Mouse (Mus musculus): Measurements from ENCODE around the gene Pld4. TPM values are rescaled to one million over a fixed set of nuclear protein-coding genes. Genes with fewer than 3 reads are reported as not detected.
A peak's percentile ranks its signal among the peaks of the same experiment; 100 is the strongest.

Pld4 gene
- polyA plus RNA-seq, 1 experiment from 2014 or later: 15.0 TPM

- H3K9ac ChIP-seq (ENCODE audit: low read length): no peak overlapping the region
- no peak overlapping the region for H3K4me2 ChIP-seq (ENCODE audit: low read depth, low read length)
- 15% methylated on average over 4 of the region's 4 CpGs for WGBS
- no peaks in the 10 kb centered on the region for H3K9me3 ChIP-seq (ENCODE audit: control insufficient read depth, low read length)
- H3K4me1 ChIP-seq (replicated peaks; ENCODE audit: control insufficient read depth, insufficient read depth, low read length): peaks cover 41% of the 10 kb centered on the region
- H3K27ac ChIP-seq (ENCODE audit: low read length): no peak overlapping the region
- H3K36me3 ChIP-seq (ENCODE audit: control insufficient read depth, insufficient read depth, low read length): no peaks in the 10 kb centered on the region
- peaks cover 33% of the 10 kb centered on the region for H3K27me3 ChIP-seq (ENCODE audit: control insufficient read depth, insufficient read depth, low read depth, low read length)
- no peak; the same call in 1 of the 2 replicates for ATAC-seq (ENCODE audit: low read depth)
- no peak overlapping the region for H3K4me3 ChIP-seq (ENCODE audit: low read length)
These were observed 40.0 kb downstream of the Pld4 start for GRCm38 (mm10) chr12:112800476-112800875.

DNA sequence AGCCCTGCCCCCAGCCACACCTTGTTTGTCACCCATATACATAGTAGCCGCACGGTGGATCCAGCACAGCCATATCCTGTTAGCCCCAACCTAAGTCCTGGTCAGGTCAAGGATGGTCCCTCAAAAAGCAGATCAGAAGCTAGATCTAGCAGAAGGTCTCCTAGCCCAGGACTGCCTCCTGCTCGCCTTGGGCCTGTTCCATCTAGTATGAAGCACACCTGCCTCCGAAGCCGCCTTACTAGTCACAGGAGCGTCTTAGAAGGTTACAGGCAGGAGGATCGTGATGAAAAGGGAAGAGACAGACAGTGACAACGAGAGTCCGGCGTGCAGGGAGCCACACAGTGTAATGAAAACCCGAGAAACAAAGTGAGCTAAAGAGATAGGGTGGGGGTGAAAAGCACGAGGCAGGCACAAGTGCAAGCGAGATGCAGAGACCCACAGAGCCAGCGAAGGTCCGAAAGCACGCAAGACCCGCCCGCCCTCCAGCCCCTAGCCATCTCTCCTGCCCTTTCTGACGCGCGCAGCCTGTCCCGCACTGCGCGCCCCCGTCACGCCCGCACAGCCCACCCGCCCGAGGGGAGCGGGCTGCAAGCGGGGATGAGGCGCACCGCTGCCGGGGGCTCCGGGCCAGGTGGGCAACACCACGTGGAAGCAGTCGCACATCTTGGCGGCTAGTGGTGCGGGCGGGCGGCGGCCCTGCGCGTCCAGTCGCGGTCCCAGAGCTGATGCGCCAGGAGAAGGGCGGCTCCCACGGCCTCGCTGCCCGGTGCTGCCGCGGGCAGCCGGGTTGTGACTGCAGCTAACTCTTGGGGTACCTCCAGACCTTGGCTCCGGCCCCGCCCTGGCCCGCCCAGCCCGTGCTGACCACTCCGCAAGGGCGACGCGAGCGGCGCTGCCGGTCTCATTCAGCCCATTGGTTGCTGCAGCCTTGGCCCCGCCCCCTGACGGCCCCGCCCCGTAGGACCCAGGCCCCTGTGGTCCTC is 41.7 kb downstream of the Pld4 start, which contains the start of gene Ahnak2:
Gene Ahnak2, minus strand, starts transcription at position 794 of the 983 bp plus-strand sequence.
- H3K4me3 ChIP-seq (ENCODE audit: low read length): peak within 1 kb of the TSS; percentile 55
- no peaks in the 10 kb centered on the region for H3K9me3 ChIP-seq (ENCODE audit: control insufficient read depth, low read length)
- H3K4me1 ChIP-seq (replicated peaks; ENCODE audit: control insufficient read depth, insufficient read depth, low read length): peaks cover 33% of the 10 kb centered on the region
- no peak within 1 kb of the TSS for H3K27ac ChIP-seq (ENCODE audit: low read length)
- ATAC-seq (ENCODE audit: low read depth): peak; percentile 51
- 3% methylated on average over 48 of the region's 69 CpGs for WGBS
- peak within 1 kb of the TSS; percentile 98 for H3K4me2 ChIP-seq (ENCODE audit: low read depth, low read length)
- H3K27me3 ChIP-seq (ENCODE audit: control insufficient read depth, insufficient read depth, low read depth, low read length): peaks cover 26% of the 10 kb centered on the region
- H3K36me3 ChIP-seq (ENCODE audit: control insufficient read depth, insufficient read depth, low read length): no peaks in the 10 kb centered on the region
- H3K9ac ChIP-seq (ENCODE audit: low read length): peak within 1 kb of the TSS; percentile 49; the same call in 1 of the 2 replicates

GRCm38 (mm10) chr12:112802917-112803316 is 42.5 kb downstream of the Pld4 start:
- WGBS: 9% methylated on average over 3 of the region's 3 CpGs
- H3K9me3 ChIP-seq (ENCODE audit: control insufficient read depth, low read length): no peaks in the 10 kb centered on the region

GRCm38 (mm10) chr12:112804046-112804445 is 43.6 kb downstream of the Pld4 start:
- Histone ChIP-seq H3K36me3 (ENCODE audit: control insufficient read depth, insufficient read depth, low read length) (no peaks in the 10 kb centered on the region), H3K27ac (ENCODE audit: low read length) (no peak overlapping the region), H3K4me3 (ENCODE audit: low read length) (no peak overlapping the region), H3K27me3 (ENCODE audit: control insufficient read depth, insufficient read depth, low read depth, low read length) (peaks cover 26% of the 10 kb centered on the region), H3K9me3 (ENCODE audit: control insufficient read depth, low read length) (no peaks in the 10 kb centered on the region), H3K9ac (ENCODE audit: low read length) (no peak overlapping the region), H3K4me2 (ENCODE audit: low read depth, low read length) (no peak overlapping the region), H3K4me1 (replicated peaks; ENCODE audit: control insufficient read depth, insufficient read depth, low read length) (peaks cover 19% of the 10 kb centered on the region)
- ATAC-seq (ENCODE audit: low read depth): no peak
- 38% methylated on average over 13 of the region's 13 CpGs for WGBS

More at GRCm38 (mm10) chr12:112802917-112803316, 42.5 kb downstream of the Pld4 start:
- Histone ChIP-seq H3K36me3 (ENCODE audit: control insufficient read depth, insufficient read depth, low read length) (no peaks in the 10 kb centered on the region), H3K27ac (ENCODE audit: low read length) (no peak overlapping the region), H3K4me3 (ENCODE audit: low read length) (no peak overlapping the region), H3K4me2 (ENCODE audit: low read depth, low read length) (no peak overlapping the region), H3K27me3 (ENCODE audit: control insufficient read depth, insufficient read depth, low read depth, low read length) (peaks cover 26% of the 10 kb centered on the region), H3K9ac (ENCODE audit: low read length) (no peak overlapping the region), H3K4me1 (replicated peaks; ENCODE audit: control insufficient read depth, insufficient read depth, low read length) (peaks cover 26% of the 10 kb centered on the region)
- ATAC-seq (ENCODE audit: low read depth): no peak

- peaks cover 24% of the 10 kb centered on the region for H3K4me1 ChIP-seq (replicated peaks; ENCODE audit: control insufficient read depth, insufficient read depth, low read length)
These were observed 45.6 kb downstream of the Pld4 start for GRCm38 (mm10) chr12:112806044-112806443.

GRCm38 (mm10) chr12:112807796-112808195 is 47.3 kb downstream of the Pld4 start:
- Histone ChIP-seq H3K36me3 (ENCODE audit: control insufficient read depth, insufficient read depth, low read length) (no peaks in the 10 kb centered on the region), H3K9ac (ENCODE audit: low read length) (no peak overlapping the region), H3K4me3 (ENCODE audit: low read length) (no peak overlapping the region), H3K27me3 (ENCODE audit: control insufficient read depth, insufficient read depth, low read depth, low read length) (peaks cover 7% of the 10 kb centered on the region; the same call in 1 of the 2 replicates), H3K4me1 (replicated peaks; ENCODE audit: control insufficient read depth, insufficient read depth, low read length) (peaks cover 15% of the 10 kb centered on the region), H3K9me3 (ENCODE audit: control insufficient read depth, low read length) (no peaks in the 10 kb centered on the region), H3K4me2 (ENCODE audit: low read depth, low read length) (no peak overlapping the region), H3K27ac (ENCODE audit: low read length) (no peak overlapping the region)
- 79% methylated on average over 4 of the region's 4 CpGs for WGBS
- no peak for ATAC-seq (ENCODE audit: low read depth)

More at GRCm38 (mm10) chr12:112806044-112806443, 45.6 kb downstream of the Pld4 start:
- Histone ChIP-seq H3K4me2 (ENCODE audit: low read depth, low read length) (no peak overlapping the region), H3K4me3 (ENCODE audit: low read length) (no peak overlapping the region), H3K9me3 (ENCODE audit: control insufficient read depth, low read length) (no peaks in the 10 kb centered on the region), H3K27ac (ENCODE audit: low read length) (no peak overlapping the region), H3K27me3 (ENCODE audit: control insufficient read depth, insufficient read depth, low read depth, low read length) (peaks cover 22% of the 10 kb centered on the region), H3K36me3 (ENCODE audit: control insufficient read depth, insufficient read depth, low read length) (no peaks in the 10 kb centered on the region), H3K9ac (ENCODE audit: low read length) (no peak overlapping the region)
- WGBS: 51% methylated on average over 6 of the region's 6 CpGs
- no peak for ATAC-seq (ENCODE audit: low read depth)

DNA sequence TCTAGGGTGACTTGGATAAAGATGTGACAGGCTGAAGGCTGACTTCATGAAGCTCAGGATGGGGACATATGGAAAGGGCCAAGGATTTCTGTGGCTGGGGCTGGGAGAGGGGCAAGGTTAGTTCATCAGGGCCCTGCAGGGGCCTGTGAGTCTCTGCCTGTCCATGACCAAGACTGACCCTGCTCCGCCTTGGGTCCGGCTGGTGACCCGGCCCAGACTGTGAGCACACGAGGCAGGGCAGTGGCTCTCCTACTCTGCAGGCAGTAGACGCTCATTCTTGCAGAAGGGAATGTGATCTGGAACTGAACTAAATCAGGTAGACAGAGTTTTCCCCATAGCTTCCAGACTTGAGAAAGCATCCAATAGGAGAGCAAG is 47.7 kb downstream of the Pld4 start:
- ATAC-seq (ENCODE audit: low read depth): peak; percentile 8

GRCm38 (mm10) chr12:112808587-112809364 is 48.3 kb downstream of the Pld4 start, which contains the start of gene Clba1:
Gene Clba1, plus strand, starts transcription at chr12:112808937.
- ATAC-seq (ENCODE audit: low read depth): peak; percentile 93
- peaks cover 2% of the 10 kb centered on the region; the same call in 1 of the 2 replicates for H3K27me3 ChIP-seq (ENCODE audit: control insufficient read depth, insufficient read depth, low read depth, low read length)
- WGBS: under 1% methylated on average over 61 of the region's 64 CpGs

More for the DNA sequence above, 47.7 kb downstream of the Pld4 start:
- Histone ChIP-seq H3K4me3 (ENCODE audit: low read length) (peak overlapping the region; percentile 70), H3K9ac (ENCODE audit: low read length) (peak overlapping the region; percentile 56), H3K36me3 (ENCODE audit: control insufficient read depth, insufficient read depth, low read length) (no peaks in the 10 kb centered on the region), H3K4me1 (replicated peaks; ENCODE audit: control insufficient read depth, insufficient read depth, low read length) (peaks cover 15% of the 10 kb centered on the region), H3K4me2 (ENCODE audit: low read depth, low read length) (peak overlapping the region; percentile 99), H3K27ac (ENCODE audit: low read length) (no peak overlapping the region), H3K27me3 (ENCODE audit: control insufficient read depth, insufficient read depth, low read depth, low read length) (peaks cover 3% of the 10 kb centered on the region; the same call in 1 of the 2 replicates), H3K9me3 (ENCODE audit: control insufficient read depth, low read length) (no peaks in the 10 kb centered on the region)
- WGBS: 61% methylated on average over 5 of the region's 5 CpGs

More at GRCm38 (mm10) chr12:112808587-112809364, 48.3 kb downstream of the Pld4 start, which contains the start of gene Clba1:
- Histone ChIP-seq H3K4me1 (replicated peaks; ENCODE audit: control insufficient read depth, insufficient read depth, low read length) (peaks cover 15% of the 10 kb centered on the region), H3K36me3 (ENCODE audit: control insufficient read depth, insufficient read depth, low read length) (no peaks in the 10 kb centered on the region; the same call in 1 of the 2 replicates), H3K4me3 (ENCODE audit: low read length) (peak within 1 kb of the TSS; percentile 70), H3K9me3 (ENCODE audit: control insufficient read depth, low read length) (no peaks in the 10 kb centered on the region), H3K27ac (ENCODE audit: low read length) (no peak within 1 kb of the TSS), H3K4me2 (ENCODE audit: low read depth, low read length) (peak within 1 kb of the TSS; percentile 99), H3K9ac (ENCODE audit: low read length) (peak within 1 kb of the TSS; percentile 59)
